Mouse (Mus musculus): ENCODE measurements around the gene Lrrfip1. TPM values are rescaled to one million over a fixed set of nuclear protein-coding genes. Genes with fewer than 3 reads are reported as not detected.
A peak's percentile ranks its signal among the peaks of the same experiment; 100 is the strongest.

Gene Lrrfip1
- 29.4 and 33.0 TPM in 2 replicates for polyA plus RNA-seq (2016; fragmentation: Nextera tagmentation; extraction: Ambion mirVana)

- H3K9ac ChIP-seq: peak within 1 kb of the TSS; percentile 67
- 0 out of 2 replicates have a peak, but pooled peaks cover 4% of the 10 kb centered on the region for H3K27me3 ChIP-seq
- H3K4me3 ChIP-seq: peak within 1 kb of the TSS; percentile 75
- peak; percentile 42; the same call in 1 of the 2 replicates for ATAC-seq (ENCODE audit: insufficient number of reproducible peaks, insufficient read depth, low FRiP score, low TSS enrichment)
- H3K36me3 ChIP-seq: no peaks in the 10 kb centered on the region
- 2% methylated on average over 59 of the region's 59 CpGs for WGBS
- H3K9me3 ChIP-seq: peaks cover 4% of the 10 kb centered on the region; the same call in 1 of the 2 replicates
- H3K27ac ChIP-seq: 0 out of 2 replicates have a peak within 1 kb of the TSS, but pooled peaks have one; percentile 30
- H3K4me1 ChIP-seq: peaks cover 9% of the 10 kb centered on the region
- peak within 1 kb of the TSS; percentile 94 for H3K4me2 ChIP-seq (replicated peaks)
Measured at GRCm38 (mm10) chr1:90998268-90998890, at the start of gene Lrrfip1. Lrrfip1 (plus strand) TSS chr1:90998737.

- Histone ChIP-seq H3K36me3 (no peaks in the 10 kb centered on the region), H3K27me3 (no peaks in the 10 kb centered on the region), H3K4me3 (no peak overlapping the region), H3K4me1 (no peaks in the 10 kb centered on the region), H3K9me3 (no peaks in the 10 kb centered on the region), H3K4me2 (replicated peaks) (no peak overlapping the region), H3K27ac (no peak overlapping the region), H3K9ac (no peak overlapping the region)
- WGBS: 75% methylated on average over 9 of the region's 9 CpGs
- ATAC-seq (ENCODE audit: insufficient number of reproducible peaks, insufficient read depth, low FRiP score, low TSS enrichment): no peak
Measured at GRCm38 (mm10) chr1:90949309-90949708, 49.2 kb upstream of the Lrrfip1 start.

GRCm38 (mm10) chr1:90951670-90952069 is 46.9 kb upstream of the Lrrfip1 start:
- Histone ChIP-seq H3K4me1 (no peaks in the 10 kb centered on the region), H3K9me3 (no peaks in the 10 kb centered on the region), H3K27me3 (no peaks in the 10 kb centered on the region), H3K36me3 (no peaks in the 10 kb centered on the region), H3K27ac (no peak overlapping the region), H3K4me2 (replicated peaks) (no peak overlapping the region), H3K9ac (no peak overlapping the region), H3K4me3 (no peak overlapping the region)
- ATAC-seq (ENCODE audit: insufficient number of reproducible peaks, insufficient read depth, low FRiP score, low TSS enrichment): no peak
- 77% methylated on average over 7 of the region's 7 CpGs for WGBS

- H3K4me1 ChIP-seq: no peaks in the 10 kb centered on the region
- no peak within 1 kb of the TSS for H3K4me3 ChIP-seq
- WGBS: 80% methylated on average over 8 of the region's 8 CpGs
Measured at GRCm38 (mm10) chr1:90952808-90953207, 45.7 kb upstream of the Lrrfip1 start, which contains the start of gene Prlh. Prlh (plus strand) TSS chr1:90953108.

GRCm38 (mm10) chr1:90953688-90954087 is 44.8 kb upstream of the Lrrfip1 start:
- Histone ChIP-seq H3K9ac (no peak overlapping the region), H3K27ac (no peak overlapping the region), H3K4me2 (replicated peaks) (no peak overlapping the region), H3K9me3 (no peaks in the 10 kb centered on the region), H3K4me3 (no peak overlapping the region), H3K27me3 (no peaks in the 10 kb centered on the region; the same call in 1 of the 2 replicates), H3K4me1 (no peaks in the 10 kb centered on the region), H3K36me3 (no peaks in the 10 kb centered on the region)
- ATAC-seq (ENCODE audit: insufficient number of reproducible peaks, insufficient read depth, low FRiP score, low TSS enrichment): no peak
- 75% methylated on average over 11 of the region's 11 CpGs for WGBS

More at GRCm38 (mm10) chr1:90952808-90953207, 45.7 kb upstream of the Lrrfip1 start, which contains the start of gene Prlh:
- H3K9ac ChIP-seq: no peak within 1 kb of the TSS
- H3K4me2 ChIP-seq (replicated peaks): no peak within 1 kb of the TSS
- H3K36me3 ChIP-seq: no peaks in the 10 kb centered on the region
- H3K27me3 ChIP-seq: no peaks in the 10 kb centered on the region
- H3K9me3 ChIP-seq: no peaks in the 10 kb centered on the region
- ATAC-seq (ENCODE audit: insufficient number of reproducible peaks, insufficient read depth, low FRiP score, low TSS enrichment): no peak
- no peak within 1 kb of the TSS for H3K27ac ChIP-seq

GRCm38 (mm10) chr1:90956245-90957096 is 42.1 kb upstream of the Lrrfip1 start:
- H3K27me3 ChIP-seq: no peaks in the 10 kb centered on the region; the same call in 1 of the 2 replicates
- no peak overlapping the region for H3K9ac ChIP-seq
- ATAC-seq (ENCODE audit: insufficient number of reproducible peaks, insufficient read depth, low FRiP score, low TSS enrichment): peak; percentile 76; the same call in 1 of the 2 replicates
- no peak overlapping the region for H3K4me2 ChIP-seq (replicated peaks)
- H3K9me3 ChIP-seq: no peaks in the 10 kb centered on the region
- H3K36me3 ChIP-seq: no peaks in the 10 kb centered on the region
- H3K4me1 ChIP-seq: no peaks in the 10 kb centered on the region
- H3K27ac ChIP-seq: no peak overlapping the region
- no peak overlapping the region for H3K4me3 ChIP-seq
- 28% methylated on average over 7 of the region's 7 CpGs for WGBS

- Histone ChIP-seq H3K27me3 (no peaks in the 10 kb centered on the region; the same call in 1 of the 2 replicates), H3K9ac (no peak overlapping the region), H3K4me2 (replicated peaks) (no peak overlapping the region), H3K4me1 (peaks cover 15% of the 10 kb centered on the region; the same call in 1 of the 2 replicates), H3K36me3 (no peaks in the 10 kb centered on the region), H3K9me3 (no peaks in the 10 kb centered on the region), H3K4me3 (no peak overlapping the region), H3K27ac (no peak overlapping the region)
- ATAC-seq (ENCODE audit: insufficient number of reproducible peaks, insufficient read depth, low FRiP score, low TSS enrichment): no peak
- 36% methylated on average over 4 of the region's 4 CpGs for WGBS
Measured at GRCm38 (mm10) chr1:90962526-90962925, 36.0 kb upstream of the Lrrfip1 start.

GRCm38 (mm10) chr1:90962994-90963393 is 35.5 kb upstream of the Lrrfip1 start:
- H3K27me3 ChIP-seq: no peaks in the 10 kb centered on the region; the same call in 1 of the 2 replicates
- peak; percentile 61; the same call in 1 of the 2 replicates for ATAC-seq (ENCODE audit: insufficient number of reproducible peaks, insufficient read depth, low FRiP score, low TSS enrichment)
- no peaks in the 10 kb centered on the region for H3K36me3 ChIP-seq
- H3K4me2 ChIP-seq (replicated peaks): no peak overlapping the region
- H3K9ac ChIP-seq: no peak overlapping the region
- no peak overlapping the region for H3K4me3 ChIP-seq
- WGBS: 9% methylated on average over 3 of the region's 3 CpGs
- peaks cover 15% of the 10 kb centered on the region; the same call in 1 of the 2 replicates for H3K4me1 ChIP-seq
- H3K9me3 ChIP-seq: no peaks in the 10 kb centered on the region
- H3K27ac ChIP-seq: no peak overlapping the region

- no peak overlapping the region for H3K9ac ChIP-seq
- H3K4me3 ChIP-seq: no peak overlapping the region
- H3K36me3 ChIP-seq: no peaks in the 10 kb centered on the region
- H3K27me3 ChIP-seq: no peaks in the 10 kb centered on the region
- WGBS: 76% methylated on average over 7 of the region's 7 CpGs
- H3K4me1 ChIP-seq: peaks cover 37% of the 10 kb centered on the region
- ATAC-seq (ENCODE audit: insufficient number of reproducible peaks, insufficient read depth, low FRiP score, low TSS enrichment): no peak
- H3K4me2 ChIP-seq (replicated peaks): no peak overlapping the region
- no peak overlapping the region for H3K27ac ChIP-seq
- no peaks in the 10 kb centered on the region for H3K9me3 ChIP-seq
Measured at GRCm38 (mm10) chr1:90967583-90967982, 31.0 kb upstream of the Lrrfip1 start.

- H3K4me2 ChIP-seq (replicated peaks): no peak overlapping the region
- no peak for ATAC-seq (ENCODE audit: insufficient number of reproducible peaks, insufficient read depth, low FRiP score, low TSS enrichment)
- WGBS: 81% methylated on average over 4 of the region's 4 CpGs
Measured at GRCm38 (mm10) chr1:90968649-90969048, 29.9 kb upstream of the Lrrfip1 start.

GRCm38 (mm10) chr1:90969347-90969784 is 29.2 kb upstream of the Lrrfip1 start, which contains the start of gene Rab17:
Rab17 (minus strand) TSS chr1:90969661.
- Histone ChIP-seq H3K27ac (0 out of 2 replicates have a peak within 1 kb of the TSS, but pooled peaks have one; percentile 11), H3K27me3 (no peaks in the 10 kb centered on the region), H3K9ac (no peak within 1 kb of the TSS), H3K4me2 (replicated peaks) (0 out of 2 replicates have a peak within 1 kb of the TSS, but pooled peaks have one; percentile 15), H3K4me3 (no peak within 1 kb of the TSS), H3K4me1 (peaks cover 33% of the 10 kb centered on the region), H3K9me3 (no peaks in the 10 kb centered on the region), H3K36me3 (no peaks in the 10 kb centered on the region)
- 19% methylated on average over 9 of the region's 9 CpGs for WGBS
- no peak for ATAC-seq (ENCODE audit: insufficient number of reproducible peaks, insufficient read depth, low FRiP score, low TSS enrichment)

More at GRCm38 (mm10) chr1:90968649-90969048, 29.9 kb upstream of the Lrrfip1 start:
- H3K4me3 ChIP-seq: no peak overlapping the region
- H3K4me1 ChIP-seq: peaks cover 35% of the 10 kb centered on the region
- H3K9me3 ChIP-seq: no peaks in the 10 kb centered on the region
- H3K36me3 ChIP-seq: no peaks in the 10 kb centered on the region
- H3K9ac ChIP-seq: no peak overlapping the region
- H3K27me3 ChIP-seq: no peaks in the 10 kb centered on the region
- no peak overlapping the region for H3K27ac ChIP-seq
